Mouse (Mus musculus): ENCODE measurements around the gene Rnase4. TPM values are rescaled to one million over a fixed set of nuclear protein-coding genes. Genes with fewer than 3 reads are reported as not detected.

Gene Rnase4
- polyA plus RNA-seq, 1 experiment from 2014 or later, result 29.7 TPM

- H3K4me3 ChIP-seq (ENCODE audit: control insufficient read depth in 1 of 2, insufficient read depth in 1 of 2, low read depth in 1 of 2, low read length in 2 of 2), result no peak within 1 kb of the TSS
- no peak within 1 kb of the TSS for H3K4me2 ChIP-seq (ENCODE audit: low read length)
- H3K9me3 ChIP-seq (ENCODE audit: control insufficient read depth, low read length), result no peaks in the 10 kb centered on the region
- ATAC-seq (ENCODE audit: insufficient number of reproducible peaks, insufficient read depth, low FRiP score, low read depth), result no peak; the same call in 1 of the 2 replicates
- peak within 1 kb of the TSS; percentile 5 to 28; a peak in 2 of 4 replicates for H3K27ac ChIP-seq (replicated peaks in 1 of 2; ENCODE audit: control insufficient read depth in 1 of 2, insufficient read depth in 1 of 2, low read depth in 2 of 2, low read length in 2 of 2)
- H3K27me3 ChIP-seq (ENCODE audit: control insufficient read depth, insufficient read depth, low read length), result no peaks in the 10 kb centered on the region
- no peaks in the 10 kb centered on the region for H3K36me3 ChIP-seq (ENCODE audit: control insufficient read depth, insufficient read depth, low read length)
- no peak within 1 kb of the TSS for H3K9ac ChIP-seq (ENCODE audit: low read length)
- H3K4me1 ChIP-seq (ENCODE audit: control insufficient read depth in 2 of 2, insufficient read depth in 2 of 2, low read length in 2 of 2), result peaks cover 4 to 7% of the 10 kb centered on the region in 2 experiments; a peak in 1 of 4 replicates
- 35% methylated on average over 9 of the region's 9 CpGs for WGBS
Observed at GRCm38 (mm10) chr14:51057401-51057831, 33.5 kb upstream of the Rnase4 start, which contains the start of gene Rnase12. Gene Rnase12, minus strand, starts transcription at chr14:51057661.

GRCm38 (mm10) chr14:51060761-51061160 lies 30.1 kb upstream of the Rnase4 start:
- no peaks in the 10 kb centered on the region for H3K36me3 ChIP-seq (ENCODE audit: control insufficient read depth, insufficient read depth, low read length)
- no peak overlapping the region for H3K4me3 ChIP-seq (ENCODE audit: control insufficient read depth in 1 of 2, insufficient read depth in 1 of 2, low read depth in 1 of 2, low read length in 2 of 2)
- WGBS, result 86% methylated on average over 5 of the region's 5 CpGs
- no peak overlapping the region for H3K9ac ChIP-seq (ENCODE audit: low read length)
- H3K4me1 ChIP-seq (ENCODE audit: control insufficient read depth in 2 of 2, insufficient read depth in 2 of 2, low read length in 2 of 2), result peaks cover 3 to 6% of the 10 kb centered on the region in 2 experiments; a peak in 1 of 4 replicates
- no peak overlapping the region for H3K4me2 ChIP-seq (ENCODE audit: low read length)
- H3K27me3 ChIP-seq (ENCODE audit: control insufficient read depth, insufficient read depth, low read length), result no peaks in the 10 kb centered on the region
- ATAC-seq (ENCODE audit: insufficient number of reproducible peaks, insufficient read depth, low FRiP score, low read depth), result no peak
- no peaks in the 10 kb centered on the region for H3K9me3 ChIP-seq (ENCODE audit: control insufficient read depth, low read length)
- H3K27ac ChIP-seq (replicated peaks in 1 of 2; ENCODE audit: control insufficient read depth in 1 of 2, insufficient read depth in 1 of 2, low read depth in 2 of 2, low read length in 2 of 2), result no peak overlapping the region

- H3K9ac ChIP-seq (ENCODE audit: low read length), result no peak overlapping the region
- H3K4me3 ChIP-seq (ENCODE audit: control insufficient read depth in 1 of 2, insufficient read depth in 1 of 2, low read depth in 1 of 2, low read length in 2 of 2), result no peak overlapping the region
- H3K27me3 ChIP-seq (ENCODE audit: control insufficient read depth, insufficient read depth, low read length), result no peaks in the 10 kb centered on the region
- WGBS, result 86% methylated on average over 5 of the region's 5 CpGs
- no peak overlapping the region for H3K4me2 ChIP-seq (ENCODE audit: low read length)
- no peaks in the 10 kb centered on the region for H3K9me3 ChIP-seq (ENCODE audit: control insufficient read depth, low read length)
- no peak for ATAC-seq (ENCODE audit: insufficient number of reproducible peaks, insufficient read depth, low FRiP score, low read depth)
- peaks cover 0 to 5% of the 10 kb centered on the region in 2 experiments; a peak in 1 of 4 replicates for H3K4me1 ChIP-seq (ENCODE audit: control insufficient read depth in 2 of 2, insufficient read depth in 2 of 2, low read length in 2 of 2)
- H3K27ac ChIP-seq (replicated peaks in 1 of 2; ENCODE audit: control insufficient read depth in 1 of 2, insufficient read depth in 1 of 2, low read depth in 2 of 2, low read length in 2 of 2), result no peak overlapping the region
- H3K36me3 ChIP-seq (ENCODE audit: control insufficient read depth, insufficient read depth, low read length), result no peaks in the 10 kb centered on the region
Observed at GRCm38 (mm10) chr14:51068956-51069355, 21.9 kb upstream of the Rnase4 start.

- no peaks in the 10 kb centered on the region for H3K36me3 ChIP-seq (ENCODE audit: control insufficient read depth, insufficient read depth, low read length)
- no peak overlapping the region for H3K4me3 ChIP-seq (ENCODE audit: control insufficient read depth in 1 of 2, insufficient read depth in 1 of 2, low read depth in 1 of 2, low read length in 2 of 2)
- 88% methylated on average over 2 of the region's 2 CpGs for WGBS
- H3K4me1 ChIP-seq (ENCODE audit: control insufficient read depth in 2 of 2, insufficient read depth in 2 of 2, low read length in 2 of 2), result peaks cover 0 to 5% of the 10 kb centered on the region in 2 experiments; a peak in 1 of 4 replicates
- no peak for ATAC-seq (ENCODE audit: insufficient number of reproducible peaks, insufficient read depth, low FRiP score, low read depth)
- H3K4me2 ChIP-seq (ENCODE audit: low read length), result no peak overlapping the region
- no peak overlapping the region for H3K27ac ChIP-seq (replicated peaks in 1 of 2; ENCODE audit: control insufficient read depth in 1 of 2, insufficient read depth in 1 of 2, low read depth in 2 of 2, low read length in 2 of 2)
- H3K9me3 ChIP-seq (ENCODE audit: control insufficient read depth, low read length), result no peaks in the 10 kb centered on the region
- H3K9ac ChIP-seq (ENCODE audit: low read length), result no peak overlapping the region
- no peaks in the 10 kb centered on the region for H3K27me3 ChIP-seq (ENCODE audit: control insufficient read depth, insufficient read depth, low read length)
Observed at GRCm38 (mm10) chr14:51069617-51070016, 21.3 kb upstream of the Rnase4 start.

- Histone ChIP-seq H3K27me3 (ENCODE audit: control insufficient read depth, insufficient read depth, low read length) (no peaks in the 10 kb centered on the region), H3K27ac (replicated peaks in 1 of 2; ENCODE audit: control insufficient read depth in 1 of 2, insufficient read depth in 1 of 2, low read depth in 2 of 2, low read length in 2 of 2) (no peak within 1 kb of the TSS), H3K9me3 (ENCODE audit: control insufficient read depth, low read length) (no peaks in the 10 kb centered on the region), H3K4me1 (ENCODE audit: control insufficient read depth in 2 of 2, insufficient read depth in 2 of 2, low read length in 2 of 2) (no peaks in the 10 kb centered on the region), H3K4me2 (ENCODE audit: low read length) (no peak within 1 kb of the TSS), H3K9ac (ENCODE audit: low read length) (no peak within 1 kb of the TSS), H3K36me3 (ENCODE audit: control insufficient read depth, insufficient read depth, low read length) (no peaks in the 10 kb centered on the region), H3K4me3 (ENCODE audit: control insufficient read depth in 1 of 2, insufficient read depth in 1 of 2, low read depth in 1 of 2, low read length in 2 of 2) (no peak within 1 kb of the TSS)
- no peak for ATAC-seq (ENCODE audit: insufficient number of reproducible peaks, insufficient read depth, low FRiP score, low read depth)
- 79% methylated on average over 3 of the region's 3 CpGs for WGBS
Observed at GRCm38 (mm10) chr14:51074335-51074734, 16.5 kb upstream of the Rnase4 start, which contains the start of gene Olfr750. Gene Olfr750, minus strand, starts transcription at chr14:51074435.

- no peak for ATAC-seq (ENCODE audit: insufficient number of reproducible peaks, insufficient read depth, low FRiP score, low read depth)
- no peak overlapping the region for H3K4me2 ChIP-seq (ENCODE audit: low read length)
- H3K27ac ChIP-seq (replicated peaks in 1 of 2; ENCODE audit: control insufficient read depth in 1 of 2, insufficient read depth in 1 of 2, low read depth in 2 of 2, low read length in 2 of 2), result no peak overlapping the region
- H3K36me3 ChIP-seq (ENCODE audit: control insufficient read depth, insufficient read depth, low read length), result no peaks in the 10 kb centered on the region
- peaks cover 0 to 3% of the 10 kb centered on the region in 2 experiments; a peak in 1 of 4 replicates for H3K4me1 ChIP-seq (ENCODE audit: control insufficient read depth in 2 of 2, insufficient read depth in 2 of 2, low read length in 2 of 2)
- H3K27me3 ChIP-seq (ENCODE audit: control insufficient read depth, insufficient read depth, low read length), result no peaks in the 10 kb centered on the region
- no peaks in the 10 kb centered on the region for H3K9me3 ChIP-seq (ENCODE audit: control insufficient read depth, low read length)
- H3K9ac ChIP-seq (ENCODE audit: low read length), result no peak overlapping the region
- WGBS, result 84% methylated on average over 1 of the region's 1 CpGs
- H3K4me3 ChIP-seq (ENCODE audit: control insufficient read depth in 1 of 2, insufficient read depth in 1 of 2, low read depth in 1 of 2, low read length in 2 of 2), result no peak overlapping the region
Observed at GRCm38 (mm10) chr14:51079180-51079579, 11.7 kb upstream of the Rnase4 start.

- H3K9me3 ChIP-seq (ENCODE audit: control insufficient read depth, low read length), result no peaks in the 10 kb centered on the region
- H3K4me1 ChIP-seq (ENCODE audit: control insufficient read depth in 2 of 2, insufficient read depth in 2 of 2, low read length in 2 of 2), result peaks cover 0 to 3% of the 10 kb centered on the region in 2 experiments; a peak in 1 of 4 replicates
- WGBS, result 82% methylated on average over 2 of the region's 2 CpGs
- H3K4me2 ChIP-seq (ENCODE audit: low read length), result no peak overlapping the region
- no peak for ATAC-seq (ENCODE audit: insufficient number of reproducible peaks, insufficient read depth, low FRiP score, low read depth)
- no peaks in the 10 kb centered on the region for H3K36me3 ChIP-seq (ENCODE audit: control insufficient read depth, insufficient read depth, low read length)
- H3K27me3 ChIP-seq (ENCODE audit: control insufficient read depth, insufficient read depth, low read length), result no peaks in the 10 kb centered on the region
- no peak overlapping the region for H3K4me3 ChIP-seq (ENCODE audit: control insufficient read depth in 1 of 2, insufficient read depth in 1 of 2, low read depth in 1 of 2, low read length in 2 of 2)
- H3K27ac ChIP-seq (replicated peaks in 1 of 2; ENCODE audit: control insufficient read depth in 1 of 2, insufficient read depth in 1 of 2, low read depth in 2 of 2, low read length in 2 of 2), result no peak overlapping the region
- H3K9ac ChIP-seq (ENCODE audit: low read length), result no peak overlapping the region
Observed at GRCm38 (mm10) chr14:51081035-51081434, 9.8 kb upstream of the Rnase4 start.

Data from heart, embryonic 14.5 days (tissue).